Mouse (Mus musculus) NIH3T3 (cell line): ENCODE data around the gene Gm10401.
A peak's percentile ranks its signal among the peaks of the same experiment; 100 is the strongest.
"Not testable (repeated sequence)": the region's sequence is repeated elsewhere in the genome, so short reads cannot be mapped to it uniquely, and the experiment has no call there.

Experiments
- DNase-seq: peaks from one replicate; pipeline ENCODE4 v3.0.0-alpha.2; 2012; ENCODE audit warnings: low read depth

The Gm10401 gene

GRCm38 (mm10) chr5:115118961-115119570, 21.0 kb upstream of the Gm10401 start, which contains the start of gene Acads:
Acads (minus strand) TSS chr5:115119346.
- peak; percentile 90 for DNase-seq

GRCm38 (mm10) chr5:115117467-115117866, 19.4 kb upstream of the Gm10401 start:
- no peak for DNase-seq

GRCm38 (mm10) chr5:115116426-115116825, 18.3 kb upstream of the Gm10401 start:
- DNase-seq: no peak

- no peak for DNase-seq
These were observed 16.4 kb upstream of the Gm10401 start for GRCm38 (mm10) chr5:115114501-115114900.

- no peak for DNase-seq
These were observed 15.1 kb upstream of the Gm10401 start for GRCm38 (mm10) chr5:115113244-115113643.

GRCm38 (mm10) chr5:115111156-115111555, 13.1 kb upstream of the Gm10401 start:
- DNase-seq: no peak

- DNase-seq: not testable (repeated sequence)
These were observed 5.2 kb upstream of the Gm10401 start for GRCm38 (mm10) chr5:115103253-115103652.

GRCm38 (mm10) chr5:115102231-115102630, 4.1 kb upstream of the Gm10401 start:
- no peak for DNase-seq

GRCm38 (mm10) chr5:115100473-115100872, 2.4 kb upstream of the Gm10401 start:
- no peak for DNase-seq

- DNase-seq: peak; percentile 16
These were observed 1.9 kb upstream of the Gm10401 start for GRCm38 (mm10) chr5:115099991-115100390.

- no peak for DNase-seq
These were observed 1.4 kb upstream of the Gm10401 start for GRCm38 (mm10) chr5:115099530-115099929.

GRCm38 (mm10) chr5:115091776-115092175, 6.3 kb downstream of the Gm10401 start:
- no peak for DNase-seq

GRCm38 (mm10) chr5:115091015-115091414, 7.1 kb downstream of the Gm10401 start:
- no peak for DNase-seq

- no peak for DNase-seq
These were observed 8.4 kb downstream of the Gm10401 start for GRCm38 (mm10) chr5:115089592-115090268.

- no peak for DNase-seq
These were observed 12.4 kb downstream of the Gm10401 start for GRCm38 (mm10) chr5:115085675-115086074.

GRCm38 (mm10) chr5:115083492-115083891, 14.6 kb downstream of the Gm10401 start:
- DNase-seq: no peak

GRCm38 (mm10) chr5:115081636-115082035, 16.5 kb downstream of the Gm10401 start:
- no peak for DNase-seq

- peak; percentile 78 for DNase-seq
These were observed 21.8 kb downstream of the Gm10401 start for GRCm38 (mm10) chr5:115076144-115076901.

- no peak for DNase-seq
These were observed 23.3 kb downstream of the Gm10401 start for GRCm38 (mm10) chr5:115074749-115075148.

GRCm38 (mm10) chr5:115073306-115073705, 24.8 kb downstream of the Gm10401 start:
- not testable (repeated sequence) for DNase-seq

- DNase-seq: peak; percentile 92
These were observed 26.0 kb downstream of the Gm10401 start for GRCm38 (mm10) chr5:115072143-115072542.

GRCm38 (mm10) chr5:115071096-115071901, 26.8 kb downstream of the Gm10401 start:
- peak; percentile 35 for DNase-seq
